Mouse (Mus musculus) left cerebral cortex, adult 11 months (tissue): Measurements from ENCODE around the gene Cdc20b.

Experiments used
- DNase-seq: peaks from one replicate; pipeline ENCODE4 v3.0.0; 2022; ENCODE audit warnings: low spot score

The Cdc20b gene

GRCm38 (mm10) chr13:113031351-113031750 lies 3.6 kb upstream of the Cdc20b start:
- no peak for DNase-seq

- no peak for DNase-seq
These were observed 2.9 kb upstream of the Cdc20b start for GRCm38 (mm10) chr13:113031792-113032571.

- no peak for DNase-seq
These were observed 2.1 kb upstream of the Cdc20b start for GRCm38 (mm10) chr13:113032831-113033230.

- DNase-seq, result no peak
These were observed 532 bp upstream of the Cdc20b start for GRCm38 (mm10) chr13:113034271-113034886.

GRCm38 (mm10) chr13:113035852-113036251 lies 941 bp downstream of the Cdc20b start:
- DNase-seq, result peak; percentile 71

GRCm38 (mm10) chr13:113044876-113045275 lies 10.0 kb downstream of the Cdc20b start:
- DNase-seq, result no peak

- DNase-seq, result no peak
These were observed 10.7 kb downstream of the Cdc20b start for GRCm38 (mm10) chr13:113045458-113046110.

GRCm38 (mm10) chr13:113046211-113046883 lies 11.4 kb downstream of the Cdc20b start, which contains the start of gene Gpx8:
Gene Gpx8 (minus strand): TSS chr13:113046410.
- no peak for DNase-seq

- no peak for DNase-seq
These were observed 12.1 kb downstream of the Cdc20b start for GRCm38 (mm10) chr13:113047018-113047417.

GRCm38 (mm10) chr13:113047647-113048046 lies 12.7 kb downstream of the Cdc20b start:
- DNase-seq, result no peak

- no peak for DNase-seq
These were observed 19.3 kb downstream of the Cdc20b start for GRCm38 (mm10) chr13:113054230-113054629.

GRCm38 (mm10) chr13:113055826-113056225 lies 20.9 kb downstream of the Cdc20b start:
- no peak for DNase-seq

GRCm38 (mm10) chr13:113061746-113062145 lies 26.8 kb downstream of the Cdc20b start:
- no peak for DNase-seq

- no peak for DNase-seq
These were observed 29.6 kb downstream of the Cdc20b start for GRCm38 (mm10) chr13:113064542-113064941.

- DNase-seq, result no peak
These were observed 44.1 kb downstream of the Cdc20b start for GRCm38 (mm10) chr13:113079021-113079420.

GRCm38 (mm10) chr13:113082101-113082500 lies 47.2 kb downstream of the Cdc20b start:
- no peak for DNase-seq

GRCm38 (mm10) chr13:113084732-113085131 lies 49.8 kb downstream of the Cdc20b start:
- no peak for DNase-seq

- DNase-seq, result no peak
These were observed 52.5 kb downstream of the Cdc20b start for GRCm38 (mm10) chr13:113087226-113088017.

GRCm38 (mm10) chr13:113090489-113090888 lies 55.6 kb downstream of the Cdc20b start:
- DNase-seq, result no peak

- DNase-seq, result no peak
These were observed 59.7 kb downstream of the Cdc20b start for GRCm38 (mm10) chr13:113094618-113095017.

GRCm38 (mm10) chr13:113097011-113097410 lies 62.1 kb downstream of the Cdc20b start:
- no peak for DNase-seq

- no peak for DNase-seq
These were observed 63.5 kb downstream of the Cdc20b start for GRCm38 (mm10) chr13:113098406-113098805.
